Mouse (Mus musculus) skeletal muscle tissue, adult 2 months (tissue): ENCODE results near the gene Gm10719.
"Not testable (repeated sequence)": the region's sequence is repeated elsewhere in the genome, so short reads cannot be mapped to it uniquely, and the experiment has no call there.

Source experiments
- DNase-seq: peaks from one replicate; pipeline ENCODE4 v3.0.0-alpha.2; 2012; ENCODE audit warnings: low read depth, low spot score

Gene Gm10719

DNA sequence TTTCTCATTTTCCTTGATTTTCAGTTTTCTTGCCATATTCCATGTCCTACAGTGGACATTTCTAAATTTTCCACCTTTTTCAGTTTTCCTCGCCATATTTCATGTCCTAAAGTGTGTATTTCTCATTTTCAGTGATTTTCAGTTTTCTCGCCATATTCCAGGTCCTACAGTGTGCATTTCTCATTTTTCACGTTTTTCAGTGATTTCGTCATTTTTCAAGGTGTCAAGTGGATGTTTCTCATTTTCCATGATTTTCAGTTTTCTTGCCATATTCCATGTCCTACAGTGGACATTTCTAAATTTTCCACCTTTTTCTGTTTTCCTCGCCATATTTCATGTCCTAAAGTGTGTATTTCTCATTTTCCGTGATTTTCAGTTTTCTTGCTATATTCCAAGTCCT is 8.4 kb downstream of the Gm10719 start:
- DNase-seq: not testable (repeated sequence)

DNA sequence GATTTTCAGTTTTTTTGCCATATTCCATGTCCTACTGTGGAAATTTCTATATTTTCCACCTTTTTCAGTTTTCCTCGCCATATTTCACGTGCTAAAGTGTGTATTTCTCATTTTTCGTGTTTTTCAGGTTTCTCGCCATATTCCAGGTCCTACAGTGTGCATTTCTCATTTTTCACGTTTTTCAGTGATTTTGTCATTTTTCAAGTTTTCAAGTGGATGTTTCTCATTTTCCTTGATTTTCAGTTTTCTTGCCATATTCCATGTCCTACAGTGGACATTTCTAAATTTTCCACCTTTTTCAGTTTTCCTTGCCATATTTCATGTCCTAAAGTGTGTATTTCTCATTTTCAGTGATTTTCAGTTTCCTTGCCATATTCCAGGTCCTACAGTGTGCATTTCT is 8.9 kb downstream of the Gm10719 start:
- not testable (repeated sequence) for DNase-seq

DNA sequence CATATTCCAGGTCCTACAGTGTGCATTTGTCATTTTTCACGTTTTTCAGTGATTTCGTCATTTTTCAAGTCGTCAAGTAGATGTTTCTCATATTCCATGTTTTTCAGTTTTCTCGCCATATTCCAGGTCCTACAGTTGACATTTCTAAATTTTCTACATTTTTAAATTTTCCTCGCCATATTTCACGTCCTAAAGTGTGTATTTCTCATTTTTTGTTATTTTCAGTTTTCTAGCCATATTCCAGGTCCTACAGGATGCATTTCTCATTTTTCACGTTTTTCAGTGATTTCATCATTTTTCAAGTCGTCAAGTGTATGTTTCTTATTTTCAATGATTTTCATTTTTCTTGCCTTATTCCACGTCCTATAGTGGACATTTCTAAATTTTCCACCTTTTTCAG is 9.5 kb downstream of the Gm10719 start:
- not testable (repeated sequence) for DNase-seq

DNA sequence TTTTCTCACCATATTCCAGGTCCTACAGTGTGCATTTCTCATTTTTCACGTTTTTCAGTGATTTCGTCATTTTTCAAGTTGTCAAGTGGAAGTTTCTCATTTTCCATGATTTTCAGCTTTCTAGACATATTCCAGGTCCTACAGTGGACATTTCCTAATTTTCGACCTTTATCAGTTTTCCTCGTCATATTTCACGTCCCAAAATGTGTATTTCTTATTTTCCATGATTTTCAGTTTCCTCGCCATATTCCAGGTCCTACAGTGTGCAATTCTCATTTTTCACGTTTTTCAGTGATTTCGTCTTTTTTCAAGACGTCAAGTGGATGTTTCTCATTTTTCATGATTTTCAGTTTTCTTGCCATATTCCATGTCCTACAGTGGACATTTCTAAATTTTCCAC is 10.0 kb downstream of the Gm10719 start:
- peak; percentile 31 for DNase-seq

DNA sequence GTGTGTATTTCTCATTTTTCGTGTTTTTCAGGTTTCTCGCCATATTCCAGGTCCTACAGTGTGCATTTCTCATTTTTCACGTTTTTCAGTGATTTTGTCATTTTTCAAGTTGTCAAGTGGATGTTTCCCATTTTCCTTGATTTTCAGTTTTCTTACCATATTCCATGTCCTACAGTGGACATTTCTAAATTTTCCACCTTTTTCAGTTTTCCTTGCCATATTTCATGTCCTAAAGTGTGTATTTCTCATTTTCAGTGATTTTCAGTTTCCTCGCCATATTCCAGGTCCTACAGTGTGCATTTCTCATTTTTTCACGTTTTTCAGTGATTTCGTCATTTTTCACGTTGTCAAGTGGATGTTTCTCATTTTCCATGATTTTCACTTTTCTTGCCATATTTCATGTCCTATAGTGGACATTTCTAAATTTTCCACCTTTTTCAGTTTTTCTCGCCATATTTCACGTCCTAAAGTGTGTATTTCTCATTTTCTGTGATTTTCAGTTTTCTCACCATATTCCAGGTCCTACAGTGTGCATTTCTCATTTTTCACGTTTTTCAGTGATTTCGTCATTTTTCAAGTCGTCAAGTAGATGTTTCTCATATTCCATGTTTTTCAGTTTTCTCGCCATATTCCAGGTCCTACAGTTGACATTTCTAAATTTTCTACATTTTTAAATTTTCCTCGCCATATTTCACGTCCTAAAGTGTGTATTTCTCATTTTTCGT is 12.2 kb downstream of the Gm10719 start:
- DNase-seq: not testable (repeated sequence)

DNA sequence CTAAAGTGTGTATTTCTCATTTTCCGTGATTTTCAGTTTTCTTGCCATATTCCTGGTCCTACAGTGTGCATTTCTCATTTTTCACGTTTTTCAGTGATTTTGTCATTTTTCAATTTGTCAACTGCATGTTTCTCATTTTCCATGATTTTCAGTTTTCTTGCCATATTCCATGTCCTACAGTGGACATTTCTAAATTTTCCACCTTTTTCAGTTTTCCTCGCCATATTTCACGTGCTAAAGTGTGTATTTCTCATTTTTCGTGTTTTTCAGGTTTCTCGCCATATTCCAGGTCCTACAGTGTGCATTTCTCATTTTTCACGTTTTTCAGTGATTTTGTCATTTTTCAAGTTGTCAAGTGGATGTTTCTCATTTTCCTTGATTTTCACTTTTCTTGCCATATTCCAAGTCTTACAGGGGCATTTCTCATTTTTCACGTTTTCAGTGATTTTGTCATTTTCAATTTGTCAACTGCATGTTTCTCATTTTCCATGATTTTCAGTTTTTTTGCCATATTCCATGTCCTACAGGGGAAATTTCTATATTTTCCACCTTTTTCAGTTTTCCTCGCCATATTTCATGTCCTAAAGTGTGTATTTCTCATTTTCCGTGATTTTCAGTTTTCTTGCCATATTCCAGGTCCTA is 13.6 kb downstream of the Gm10719 start:
- peak; percentile 82 for DNase-seq

DNA sequence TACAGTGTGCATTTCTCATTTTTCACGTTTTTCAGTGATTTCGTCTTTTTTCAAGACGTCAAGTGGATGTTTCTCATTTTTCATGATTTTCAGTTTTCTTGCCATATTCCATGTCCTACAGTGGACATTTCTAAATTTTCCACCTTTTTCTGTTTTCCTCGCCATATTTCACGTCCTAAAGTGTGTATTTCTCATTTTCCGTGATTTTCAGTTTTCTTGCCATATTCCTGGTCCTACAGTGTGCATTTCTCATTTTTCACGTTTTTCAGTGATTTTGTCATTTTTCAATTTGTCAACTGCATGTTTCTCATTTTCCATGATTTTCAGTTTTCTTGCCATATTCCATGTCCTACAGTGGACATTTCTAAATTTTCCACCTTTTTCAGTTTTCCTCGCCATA is 17.1 kb downstream of the Gm10719 start, which contains the start of gene Gm17535:
Gm17535 (plus strand) TSS at position 301 of the 400 bp plus-strand sequence.
- DNase-seq: not testable (repeated sequence)

DNA sequence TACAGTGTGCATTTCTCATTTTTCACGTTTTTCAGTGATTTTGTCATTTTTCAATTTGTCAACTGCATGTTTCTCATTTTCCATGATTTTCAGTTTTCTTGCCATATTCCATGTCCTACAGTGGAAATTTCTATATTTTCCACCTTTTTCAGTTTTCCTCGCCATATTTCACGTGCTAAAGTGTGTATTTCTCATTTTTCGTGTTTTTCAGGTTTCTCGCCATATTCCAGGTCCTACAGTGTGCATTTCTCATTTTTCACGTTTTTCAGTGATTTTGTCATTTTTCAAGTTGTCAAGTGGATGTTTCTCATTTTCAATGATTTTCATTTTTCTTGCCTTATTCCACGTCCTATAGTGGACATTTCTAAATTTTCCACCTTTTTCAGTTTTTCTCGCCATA is 19.4 kb downstream of the Gm10719 start, which contains the start of gene Gm10715:
Gm10715 (plus strand) TSS at position 301 of the 400 bp plus-strand sequence.
- not testable (repeated sequence) for DNase-seq

DNA sequence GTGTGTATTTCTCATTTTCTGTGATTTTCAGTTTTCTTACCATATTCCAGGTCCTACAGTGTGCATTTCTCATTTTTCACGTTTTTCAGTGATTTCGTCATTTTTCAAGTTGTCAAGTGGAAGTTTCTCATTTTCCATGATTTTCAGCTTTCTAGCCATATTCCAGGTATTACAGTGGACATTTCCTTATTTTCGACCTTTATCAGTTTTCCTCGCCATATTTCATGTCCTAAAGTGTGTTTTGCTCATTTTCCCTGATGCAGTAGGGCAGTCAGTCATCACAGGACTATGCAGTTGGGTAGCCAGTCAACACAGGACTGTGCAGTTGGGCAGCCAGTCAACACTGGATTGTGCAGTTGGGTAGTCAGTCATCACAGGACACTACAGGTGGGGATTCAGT is 21.0 kb downstream of the Gm10719 start:
- peak; percentile 5 for DNase-seq
